In the genomic region with DNA sequence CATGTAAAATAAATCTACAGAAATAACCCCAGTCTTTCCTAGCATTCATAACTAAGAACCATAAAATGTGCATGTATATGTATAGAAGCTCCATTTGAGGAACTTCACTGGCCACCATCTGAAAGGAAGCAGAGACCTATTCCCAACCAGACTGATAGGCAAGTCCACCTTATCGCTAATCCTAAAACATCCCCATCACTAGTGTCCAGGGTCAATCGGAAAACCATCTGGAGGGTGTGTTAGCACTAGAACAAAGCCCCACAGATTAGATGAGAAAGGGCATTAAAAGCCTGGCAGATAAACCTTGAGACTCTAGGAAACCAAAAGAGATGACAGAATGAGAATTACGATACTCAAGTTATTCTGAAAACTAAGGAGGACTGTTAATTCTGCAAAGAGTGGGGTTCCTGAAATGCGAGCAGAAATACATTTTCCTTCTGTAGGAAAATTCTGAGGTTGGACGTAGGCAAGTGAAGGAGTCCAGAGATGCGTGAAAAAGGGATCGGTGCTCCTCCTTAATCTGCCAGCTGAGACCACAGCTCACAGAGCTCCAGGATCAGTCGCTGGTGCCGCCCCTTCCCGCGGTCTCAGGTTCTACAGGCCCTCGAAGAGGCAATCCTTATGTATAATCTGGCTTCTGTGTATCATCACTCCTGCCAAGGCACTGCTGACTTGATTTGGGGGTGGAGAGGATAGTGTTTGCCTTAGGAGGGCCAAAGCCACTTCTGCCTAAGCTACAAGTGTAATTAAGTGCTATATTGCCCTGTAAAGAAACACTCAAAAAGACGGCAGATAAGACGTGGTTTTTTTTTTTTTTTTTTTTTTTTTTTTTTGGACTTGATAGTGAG, we compare ENCODE assay signal across 31 mouse cellular contexts. TPM values are rescaled to one million over a fixed set of nuclear protein-coding genes. Genes with fewer than 3 reads are reported as not detected.
DNase-seq lines count a peak whose midpoint lies in the region; ATAC-seq and TF ChIP-seq lines count a peak whose summit lies in the region.
"Had no signal": no experiment of that assay in that cellular context is flagged by ENCODE, and none has a peak within 500 bp of the region (broad histone marks: within the 10 kb centered on the region; RNA-seq: fewer than 3 reads in every experiment).

No protein-coding gene starts in this region.

- H3K4me3 ChIP-seq in lung, adult 2 months (replicated peaks; ENCODE audit: extremely low read depth, low read depth, low read length), result no peak overlapping the region
- no peak overlapping the region for H3K4me3 ChIP-seq in intestine, postnatal 0 days (ENCODE audit: low read depth, low read length)
- no peak overlapping the region for H3K4me3 ChIP-seq in midbrain, embryonic 11.5 days (ENCODE audit: low read depth, low read length)
- H3K4me3 ChIP-seq: embryonic facial prominence, embryonic 13.5 days; forebrain, embryonic 10.5 days; forebrain, embryonic 15.5 days; heart, embryonic 13.5 days; hindbrain, embryonic 10.5 days; hindbrain, embryonic 15.5 days; liver, embryonic 15.5 days; midbrain, embryonic 12.5 days; neural tube, embryonic 13.5 days had no signal

- H3K4me2 ChIP-seq in intestine, postnatal 0 days (replicated peaks; ENCODE audit: low read depth), result no peak overlapping the region
- H3K4me2 ChIP-seq in midbrain, embryonic 11.5 days, result no peak overlapping the region
- H3K4me2 ChIP-seq: embryonic facial prominence, embryonic 13.5 days; forebrain, embryonic 15.5 days; heart, embryonic 13.5 days; hindbrain, embryonic 15.5 days; liver, embryonic 15.5 days; midbrain, embryonic 12.5 days; neural tube, embryonic 13.5 days had no signal

- no peaks in the 10 kb centered on the region for H3K4me1 ChIP-seq in lung, adult 2 months (ENCODE audit: control insufficient read depth, insufficient read depth, low read length)
- no peaks in the 10 kb centered on the region for H3K4me1 ChIP-seq in intestine, postnatal 0 days (replicated peaks; ENCODE audit: control insufficient read depth, insufficient read depth, low read length)
- peaks cover 4% of the 10 kb centered on the region; the same call in 1 of the 2 replicates for H3K4me1 ChIP-seq in midbrain, embryonic 11.5 days (ENCODE audit: control insufficient read depth, insufficient read depth, low read length)

- TF ChIP-seq CTCF in lung, adult 2 months (IDR thresholded peaks at IDR 0.05; ENCODE audit: insufficient read depth, low read length), result no peak
- TF ChIP-seq CTCF in intestine, postnatal 0 days (IDR thresholded peaks at IDR 0.05; ENCODE audit: low read depth), result no peak

- peak; percentile 12 to 24 for DNase-seq in lung, adult 18-20 months
- DNase-seq in lung, adult 2 months, result no peak
- peak; percentile 83 for DNase-seq in MN1 (ENCODE audit: low spot score)
- DNase-seq in lung, postnatal 4 days, result peak; percentile 6 to 63
- DNase-seq in midbrain, embryonic 11.5 days (ENCODE audit: low spot score, missing footprints), result no peak
- no peak for DNase-seq in heart, postnatal 4 days
- DNase-seq: adrenal gland, postnatal 10 days; B cell, adult 2 months; cerebellum, adult 9-11 months; gastrocnemius, postnatal 10 days; heart, adult 18-20 months; heart, postnatal 10 days; kidney, adult 9 months; kidney, postnatal 25 days; liver; right cerebral cortex, postnatal 4 days; thymus, postnatal 4 days had no signal

- no peaks in the 10 kb centered on the region for H3K9me3 ChIP-seq in intestine, postnatal 0 days (ENCODE audit: control insufficient read depth)
- H3K9me3 ChIP-seq in midbrain, embryonic 11.5 days (ENCODE audit: control insufficient read depth, low read length), result no peaks in the 10 kb centered on the region
- H3K9me3 ChIP-seq: embryonic facial prominence, embryonic 13.5 days; forebrain, embryonic 10.5 days; forebrain, embryonic 15.5 days; heart, embryonic 13.5 days; hindbrain, embryonic 10.5 days; hindbrain, embryonic 15.5 days; liver, embryonic 15.5 days; midbrain, embryonic 12.5 days; neural tube, embryonic 13.5 days had no signal

- H3K27ac ChIP-seq in intestine, postnatal 0 days (ENCODE audit: low read depth, low read length), result no peak overlapping the region
- H3K27ac ChIP-seq in midbrain, embryonic 11.5 days (ENCODE audit: low read depth, low read length), result no peak overlapping the region
- H3K27ac ChIP-seq: embryonic facial prominence, embryonic 13.5 days; forebrain, embryonic 10.5 days; forebrain, embryonic 15.5 days; heart, embryonic 13.5 days; hindbrain, embryonic 10.5 days; hindbrain, embryonic 15.5 days; liver, embryonic 15.5 days; midbrain, embryonic 12.5 days; neural tube, embryonic 13.5 days had no signal

- WGBS in lung, adult 2 months, result 71% methylated on average over 14 of the region's 14 CpGs
- 52% methylated on average over 14 of the region's 14 CpGs for WGBS in intestine, postnatal 0 days
- WGBS in midbrain, embryonic 11.5 days, result 88% methylated on average over 14 of the region's 14 CpGs

- TF ChIP-seq POLR2A in lung, adult 2 months (IDR thresholded peaks at IDR 0.05; ENCODE audit: borderline replicate concordance, extremely low read depth, low read depth, low read length), result no peak

- peaks cover 53% of the 10 kb centered on the region for H3K36me3 ChIP-seq in intestine, postnatal 0 days (ENCODE audit: control insufficient read depth, insufficient read depth)
- peaks cover 8% of the 10 kb centered on the region; the same call in 1 of the 2 replicates for H3K36me3 ChIP-seq in midbrain, embryonic 11.5 days (ENCODE audit: control insufficient read depth, insufficient read depth, low read length)

- no peaks in the 10 kb centered on the region for H3K27me3 ChIP-seq in intestine, postnatal 0 days (replicated peaks; ENCODE audit: control insufficient read depth, insufficient read depth, low read length)
- no peaks in the 10 kb centered on the region for H3K27me3 ChIP-seq in midbrain, embryonic 11.5 days (ENCODE audit: control insufficient read depth, insufficient read depth, low read length)
- H3K27me3 ChIP-seq: embryonic facial prominence, embryonic 13.5 days; forebrain, embryonic 15.5 days; heart, embryonic 13.5 days; hindbrain, embryonic 15.5 days; midbrain, embryonic 12.5 days; neural tube, embryonic 13.5 days; Patski had no signal

- peak; percentile 28; the same call in 1 of the 2 replicates for ATAC-seq in intestine, postnatal 0 days
- no peak for ATAC-seq in midbrain, embryonic 11.5 days (ENCODE audit: low FRiP score)
- ATAC-seq: forebrain, embryonic 15.5 days; inflammation-experienced regulatory T-cells, adult 6 months; Patski had no signal

- no peak overlapping the region for H3K9ac ChIP-seq in intestine, postnatal 0 days (ENCODE audit: low read depth, low read length)
- no peak overlapping the region for H3K9ac ChIP-seq in midbrain, embryonic 11.5 days (ENCODE audit: low read length)
- H3K9ac ChIP-seq: embryonic facial prominence, embryonic 13.5 days; forebrain, embryonic 15.5 days; heart, embryonic 13.5 days; hindbrain, embryonic 15.5 days; liver, embryonic 15.5 days; midbrain, embryonic 12.5 days; neural tube, embryonic 13.5 days had no signal

RNA-seq across cellular contexts. Expression of a gene that starts 6.4 kb away (rescaled TPM):
- polyA plus RNA-seq in lung, adult 2 months (2012; rRNA removed), result 45.6 and 57.0 TPM in 2 replicates
- polyA plus RNA-seq in intestine, postnatal 0 days (2015; fragmentation: Nextera tagmentation; extraction: Ambion mirVana), result 53.9 and 57.3 TPM in 2 replicates
- 97.2 and 103 TPM in 2 replicates for polyA plus RNA-seq in midbrain, embryonic 11.5 days (2014; fragmentation: Nextera tagmentation; extraction: Ambion mirVana)
- 100 to 1,000 TPM; 108 to 113 TPM for total RNA-seq in heart, postnatal 4 days (2021)

RNA-seq across cellular contexts. Expression of a gene that starts 25.8 kb away (rescaled TPM):
- polyA plus RNA-seq in lung, adult 2 months (2012; rRNA removed), result 5.6 and 10.3 TPM in 2 replicates
- polyA plus RNA-seq in intestine, postnatal 0 days (2015; fragmentation: Nextera tagmentation; extraction: Ambion mirVana), result 5.3 and 6.2 TPM in 2 replicates
- polyA plus RNA-seq in midbrain, embryonic 11.5 days (2014; fragmentation: Nextera tagmentation; extraction: Ambion mirVana), result 17.0 and 20.9 TPM in 2 replicates
- total RNA-seq in heart, postnatal 4 days (2021), result 1 to 10 TPM; 8.4 to 9.6 TPM

RNA-seq across cellular contexts. Expression of a gene that starts 55.1 kb away (rescaled TPM):
- 0.08 and 0.10 TPM in 2 replicates for polyA plus RNA-seq in lung, adult 2 months (2012; rRNA removed)
- not detected in 2 replicates for polyA plus RNA-seq in intestine, postnatal 0 days (2015; fragmentation: Nextera tagmentation; extraction: Ambion mirVana)
- 0.11 and 0.18 TPM in 2 replicates for polyA plus RNA-seq in midbrain, embryonic 11.5 days (2014; fragmentation: Nextera tagmentation; extraction: Ambion mirVana)
- total RNA-seq in heart, postnatal 4 days (2021), result not detected
- total RNA-seq: adrenal gland, postnatal 10 days; heart, adult 18-20 months; heart, postnatal 10 days; layer of hippocampus, postnatal 10 days; megakaryocyte progenitor cell, adult 5-6 weeks had no signal
- polyA plus RNA-seq: heart, embryonic 13.5 days; liver, embryonic 15.5 days had no signal

Comparison
In these comparisons a context has a peak if more than half of its experiments do, and no peak if none do; other contexts are left out.
1. DNase-seq: peak in lung, adult 18-20 months (2 of 2), MN1 (single experiment) and lung, postnatal 4 days (2 of 2); none in lung, adult 2 months (single experiment), midbrain, embryonic 11.5 days (single experiment) and heart, postnatal 4 days (single experiment).